Mouse (Mus musculus): ENCODE measurements around the gene Slc8a1. TPM values are rescaled to one million over a fixed set of nuclear protein-coding genes. Genes with fewer than 3 reads are reported as not detected.

Gene Slc8a1
- total RNA-seq (2014; rRNA removed; ENCODE audit: low replicate concordance), result 875 and 912 TPM in 2 replicates
- polyA plus RNA-seq (2015; fragmentation: Nextera tagmentation; extraction: Ambion mirVana), result 59.9 and 71.6 TPM in 2 replicates

- DNase-seq (ENCODE audit: low spot score) (peak; percentile 94), ATAC-seq (ENCODE audit: insufficient read depth, low read depth) (peak; percentile 89)
- Histone ChIP-seq H3K9ac (replicated peaks; ENCODE audit: low read depth, low read length) (peak within 1 kb of the TSS; percentile 96), H3K4me2 (ENCODE audit: low read depth, low read length) (peak within 1 kb of the TSS; percentile 63), H3K27ac (ENCODE audit: low read depth) (peak within 1 kb of the TSS; percentile 100), H3K4me3 (ENCODE audit: low read depth, low read length) (peak within 1 kb of the TSS; percentile 70), H3K36me3 (replicated peaks; ENCODE audit: control insufficient read depth, insufficient read depth, low read length) (0 out of 2 replicates have a peak, but pooled peaks cover 8% of the 10 kb centered on the region), H3K9me3 (replicated peaks; ENCODE audit: control insufficient read depth, low read length) (no peaks in the 10 kb centered on the region), H3K4me1 (ENCODE audit: control insufficient read depth, insufficient read depth) (0 out of 2 replicates have a peak, but pooled peaks cover 12% of the 10 kb centered on the region), H3K27me3 (ENCODE audit: control insufficient read depth, insufficient read depth, low read length) (no peaks in the 10 kb centered on the region)
- WGBS, result 21% methylated on average over 14 of the region's 14 CpGs
- TF ChIP-seq EP300 (IDR thresholded peaks at IDR 0.05; ENCODE audit: low read depth) (peak; percentile 98), CTCF (IDR thresholded peaks at IDR 0.05; ENCODE audit: low read depth) (no peak)
Observed at GRCm38 (mm10) chr17:81738311-81738755, at the start of gene Slc8a1. Gene Slc8a1 (minus strand): TSS chr17:81738377.

- Histone ChIP-seq H3K9me3 (replicated peaks; ENCODE audit: control insufficient read depth, low read length) (no peaks in the 10 kb centered on the region), H3K27me3 (ENCODE audit: control insufficient read depth, insufficient read depth, low read length) (no peaks in the 10 kb centered on the region), H3K4me1 (ENCODE audit: control insufficient read depth, insufficient read depth) (peaks cover 37% of the 10 kb centered on the region), H3K36me3 (replicated peaks; ENCODE audit: control insufficient read depth, insufficient read depth, low read length) (no peaks in the 10 kb centered on the region), H3K4me3 (ENCODE audit: low read depth, low read length) (no peak overlapping the region), H3K27ac (ENCODE audit: low read depth) (no peak overlapping the region), H3K9ac (replicated peaks; ENCODE audit: low read depth, low read length) (no peak overlapping the region), H3K4me2 (ENCODE audit: low read depth, low read length) (no peak overlapping the region)
- ATAC-seq (ENCODE audit: insufficient read depth, low read depth) (peak; percentile 71; the same call in 1 of the 2 replicates), DNase-seq (ENCODE audit: low spot score) (peak; percentile 85)
- 30% methylated on average over 4 of the region's 4 CpGs for WGBS
- TF ChIP-seq CTCF (IDR thresholded peaks at IDR 0.05; ENCODE audit: low read depth), result peak; percentile 79
- TF ChIP-seq EP300 (IDR thresholded peaks at IDR 0.05; ENCODE audit: low read depth), result no peak
Observed at GRCm38 (mm10) chr17:81787350-81787749, 49.2 kb upstream of the Slc8a1 start.

GRCm38 (mm10) chr17:81782326-81782725, 44.1 kb upstream of the Slc8a1 start:
- no peak for DNase-seq (ENCODE audit: low spot score)
- Histone ChIP-seq H3K27ac (ENCODE audit: low read depth) (peak overlapping the region; percentile 93), H3K4me1 (ENCODE audit: control insufficient read depth, insufficient read depth) (peaks cover 34% of the 10 kb centered on the region), H3K9me3 (replicated peaks; ENCODE audit: control insufficient read depth, low read length) (no peaks in the 10 kb centered on the region), H3K4me2 (ENCODE audit: low read depth, low read length) (0 out of 2 replicates have a peak overlapping the region, but pooled peaks have one; percentile 39), H3K27me3 (ENCODE audit: control insufficient read depth, insufficient read depth, low read length) (no peaks in the 10 kb centered on the region), H3K4me3 (ENCODE audit: low read depth, low read length) (no peak overlapping the region), H3K36me3 (replicated peaks; ENCODE audit: control insufficient read depth, insufficient read depth, low read length) (no peaks in the 10 kb centered on the region), H3K9ac (replicated peaks; ENCODE audit: low read depth, low read length) (no peak overlapping the region)
- 48% methylated on average over 4 of the region's 4 CpGs for WGBS
- TF ChIP-seq CTCF (IDR thresholded peaks at IDR 0.05; ENCODE audit: low read depth) (no peak), EP300 (IDR thresholded peaks at IDR 0.05; ENCODE audit: low read depth) (no peak)
- no peak for ATAC-seq (ENCODE audit: insufficient read depth, low read depth)

- no peaks in the 10 kb centered on the region for H3K9me3 ChIP-seq (replicated peaks; ENCODE audit: control insufficient read depth, low read length)
- H3K4me1 ChIP-seq (ENCODE audit: control insufficient read depth, insufficient read depth), result peaks cover 29% of the 10 kb centered on the region
- TF ChIP-seq CTCF (IDR thresholded peaks at IDR 0.05; ENCODE audit: low read depth) (no peak), EP300 (IDR thresholded peaks at IDR 0.05; ENCODE audit: low read depth) (peak; percentile 93)
- ATAC-seq (ENCODE audit: insufficient read depth, low read depth), result peak; percentile 93
- DNase-seq (ENCODE audit: low spot score), result peak; percentile 94
- H3K9ac ChIP-seq (replicated peaks; ENCODE audit: low read depth, low read length), result no peak overlapping the region; the same call in 1 of the 2 replicates
- H3K36me3 ChIP-seq (replicated peaks; ENCODE audit: control insufficient read depth, insufficient read depth, low read length), result no peaks in the 10 kb centered on the region
- peak overlapping the region; percentile 93 for H3K27ac ChIP-seq (ENCODE audit: low read depth)
- no peak overlapping the region for H3K4me3 ChIP-seq (ENCODE audit: low read depth, low read length)
- H3K27me3 ChIP-seq (ENCODE audit: control insufficient read depth, insufficient read depth, low read length), result no peaks in the 10 kb centered on the region
- 13% methylated on average over 5 of the region's 5 CpGs for WGBS
- H3K4me2 ChIP-seq (ENCODE audit: low read depth, low read length), result peak overlapping the region; percentile 39
Observed at GRCm38 (mm10) chr17:81781491-81781890, 43.3 kb upstream of the Slc8a1 start.

- DNase-seq (ENCODE audit: low spot score) (no peak), ATAC-seq (ENCODE audit: insufficient read depth, low read depth) (no peak)
- Histone ChIP-seq H3K4me3 (ENCODE audit: low read depth, low read length) (no peak overlapping the region), H3K36me3 (replicated peaks; ENCODE audit: control insufficient read depth, insufficient read depth, low read length) (no peaks in the 10 kb centered on the region), H3K27me3 (ENCODE audit: control insufficient read depth, insufficient read depth, low read length) (no peaks in the 10 kb centered on the region), H3K9me3 (replicated peaks; ENCODE audit: control insufficient read depth, low read length) (no peaks in the 10 kb centered on the region), H3K4me2 (ENCODE audit: low read depth, low read length) (no peak overlapping the region), H3K27ac (ENCODE audit: low read depth) (peak overlapping the region; percentile 30), H3K4me1 (ENCODE audit: control insufficient read depth, insufficient read depth) (peaks cover 24% of the 10 kb centered on the region), H3K9ac (replicated peaks; ENCODE audit: low read depth, low read length) (no peak overlapping the region)
- TF ChIP-seq EP300 (IDR thresholded peaks at IDR 0.05; ENCODE audit: low read depth), result no peak
- TF ChIP-seq CTCF (IDR thresholded peaks at IDR 0.05; ENCODE audit: low read depth), result no peak
- WGBS, result 77% methylated on average over 4 of the region's 4 CpGs
Observed at GRCm38 (mm10) chr17:81779883-81780282, 41.7 kb upstream of the Slc8a1 start.

GRCm38 (mm10) chr17:81750664-81751063, 12.5 kb upstream of the Slc8a1 start:
- no peak overlapping the region for H3K27ac ChIP-seq (ENCODE audit: low read depth)
- no peak overlapping the region for H3K4me2 ChIP-seq (ENCODE audit: low read depth, low read length)
- TF ChIP-seq EP300 (IDR thresholded peaks at IDR 0.05; ENCODE audit: low read depth) (no peak), CTCF (IDR thresholded peaks at IDR 0.05; ENCODE audit: low read depth) (no peak)
- H3K36me3 ChIP-seq (replicated peaks; ENCODE audit: control insufficient read depth, insufficient read depth, low read length), result no peaks in the 10 kb centered on the region
- DNase-seq (ENCODE audit: low spot score) (no peak), ATAC-seq (ENCODE audit: insufficient read depth, low read depth) (no peak)
- no peaks in the 10 kb centered on the region for H3K27me3 ChIP-seq (ENCODE audit: control insufficient read depth, insufficient read depth, low read length)
- no peaks in the 10 kb centered on the region for H3K9me3 ChIP-seq (replicated peaks; ENCODE audit: control insufficient read depth, low read length)
- no peak overlapping the region for H3K4me3 ChIP-seq (ENCODE audit: low read depth, low read length)
- no peak overlapping the region for H3K9ac ChIP-seq (replicated peaks; ENCODE audit: low read depth, low read length)
- WGBS, result 83% methylated on average over 2 of the region's 2 CpGs
- no peaks in the 10 kb centered on the region for H3K4me1 ChIP-seq (ENCODE audit: control insufficient read depth, insufficient read depth)

Data from heart, postnatal 0 days (tissue).